Mouse (Mus musculus): ENCODE results near the gene Krt8.

GRCm38 (mm10) chr15:102007097-102008069, 3.1 kb upstream of the Krt8 start:
- TF ChIP-seq POLR2A (IDR thresholded peaks at IDR 0.05; ENCODE audit: control insufficient read depth, low read depth, low read length) (no peak), CTCF (IDR thresholded peaks at IDR 0.05; ENCODE audit: control insufficient read depth, insufficient read depth, insufficient replicate concordance, low read depth, low read length) (no peak)

Data from testis, adult 2 months (tissue).